In the genomic region with DNA sequence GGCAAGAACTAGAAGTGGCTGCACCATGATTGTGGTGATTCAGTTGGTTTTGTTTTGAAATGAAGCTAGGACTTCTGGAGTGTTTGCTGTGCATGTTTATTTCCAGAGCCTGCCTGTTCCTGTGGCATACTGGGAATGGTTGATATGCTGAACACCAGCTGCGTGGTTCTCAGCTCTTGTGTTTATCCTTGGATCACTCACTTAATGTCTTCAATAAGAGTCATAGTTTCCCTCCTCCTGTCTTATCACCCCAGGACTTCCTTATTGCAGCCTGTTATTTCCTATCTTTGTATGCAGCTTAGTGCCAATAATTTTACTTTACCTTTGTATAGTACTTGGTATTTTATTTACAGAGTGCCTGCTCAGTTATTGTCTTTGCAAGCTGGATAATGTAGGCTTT, we compare ENCODE assay signal across 14 mouse cellular contexts.
DNase-seq lines count a peak whose midpoint lies in the region; TF ChIP-seq lines count a peak whose summit lies in the region.
"Had no signal": no experiment of that assay in that cellular context is flagged by ENCODE, and none has a peak within 500 bp of the region (broad histone marks: within the 10 kb centered on the region; RNA-seq: fewer than 3 reads in every experiment).

No protein-coding gene starts in this region.

- TF ChIP-seq POLR2A in testis, adult 2 months (IDR thresholded peaks at IDR 0.05; ENCODE audit: control insufficient read depth, low read depth, low read length), result no peak

- no peaks in the 10 kb centered on the region for H3K36me3 ChIP-seq in testis, adult 2 months (ENCODE audit: control insufficient read depth, insufficient read depth, low read length)
- H3K36me3 ChIP-seq: forebrain, embryonic 12.5 days; limb, embryonic 12.5 days had no signal

- no peak for TF ChIP-seq CTCF in testis, adult 2 months (IDR thresholded peaks at IDR 0.05; ENCODE audit: control insufficient read depth, insufficient read depth, insufficient replicate concordance, low read depth, low read length)

- H3K4me3 ChIP-seq in testis, adult 2 months (ENCODE audit: control insufficient read depth, low read depth, low read length), result peak overlapping the region; percentile 67
- H3K4me3 ChIP-seq: forebrain, embryonic 12.5 days; limb, embryonic 12.5 days had no signal

- H3K4me1 ChIP-seq in testis, adult 2 months (ENCODE audit: control insufficient read depth, insufficient read depth, low read length), result no peaks in the 10 kb centered on the region; the same call in 1 of the 2 replicates
- H3K4me1 ChIP-seq: forebrain, embryonic 12.5 days had no signal

- no peaks in the 10 kb centered on the region for H3K27me3 ChIP-seq in testis, adult 2 months (ENCODE audit: control insufficient read depth, insufficient read depth, low read length)
- H3K27me3 ChIP-seq: forebrain, embryonic 12.5 days; limb, embryonic 12.5 days had no signal

- DNase-seq in layer of hippocampus, adult 9-10 months (ENCODE audit: low spot score), result peak; percentile 7
- no peak for DNase-seq in layer of hippocampus, adult 11-12 months (ENCODE audit: low spot score)
- DNase-seq in testis, postnatal 10 days (ENCODE audit: low spot score), result no peak
- DNase-seq in large intestine, adult 2 months (ENCODE audit: low read depth, low spot score), result peak; percentile 62
- no peak for DNase-seq in urinary bladder, adult 2 months (ENCODE audit: low spot score)
- no peak for DNase-seq in kidney, adult 9 months
- DNase-seq: cerebellum, adult 9-11 months; gastrocnemius, postnatal 36 days; right cerebral cortex, postnatal 14 days; thymus, adult 18-20 months had no signal

- 10% methylated on average over 1 of the region's 1 CpGs for WGBS in large intestine, adult 2 months

- H3K27ac ChIP-seq in testis, adult 2 months (ENCODE audit: control insufficient read depth, insufficient read depth, low read depth, low read length), result no peak overlapping the region
- H3K27ac ChIP-seq: forebrain, embryonic 12.5 days; kidney, postnatal 0 days; limb, embryonic 12.5 days had no signal

Comparison
In these comparisons a context has a peak if more than half of its experiments do, and no peak if none do; other contexts are left out.
1. DNase-seq: peak in layer of hippocampus, adult 9-10 months (single experiment) and large intestine, adult 2 months (single experiment); none in layer of hippocampus, adult 11-12 months (single experiment), testis, postnatal 10 days (single experiment), urinary bladder, adult 2 months (single experiment) and kidney, adult 9 months (single experiment).